Mouse (Mus musculus): ENCODE results near the gene Ppt2.

Gene Ppt2

GRCm38 (mm10) chr17:34613054-34613645 is 15.2 kb downstream of the Ppt2 start:
- TF ChIP-seq GATA4 (IDR thresholded peaks at IDR 0.05; ENCODE audit: insufficient replicate concordance, low read length), result no peak

- TF ChIP-seq GATA4 (IDR thresholded peaks at IDR 0.05; ENCODE audit: insufficient replicate concordance, low read length), result no peak
Measured at GRCm38 (mm10) chr17:34611050-34611449, 17.3 kb downstream of the Ppt2 start.

- no peak for TF ChIP-seq GATA4 (IDR thresholded peaks at IDR 0.05; ENCODE audit: insufficient replicate concordance, low read length)
Measured at GRCm38 (mm10) chr17:34607997-34608396, 20.3 kb downstream of the Ppt2 start.

DNA sequence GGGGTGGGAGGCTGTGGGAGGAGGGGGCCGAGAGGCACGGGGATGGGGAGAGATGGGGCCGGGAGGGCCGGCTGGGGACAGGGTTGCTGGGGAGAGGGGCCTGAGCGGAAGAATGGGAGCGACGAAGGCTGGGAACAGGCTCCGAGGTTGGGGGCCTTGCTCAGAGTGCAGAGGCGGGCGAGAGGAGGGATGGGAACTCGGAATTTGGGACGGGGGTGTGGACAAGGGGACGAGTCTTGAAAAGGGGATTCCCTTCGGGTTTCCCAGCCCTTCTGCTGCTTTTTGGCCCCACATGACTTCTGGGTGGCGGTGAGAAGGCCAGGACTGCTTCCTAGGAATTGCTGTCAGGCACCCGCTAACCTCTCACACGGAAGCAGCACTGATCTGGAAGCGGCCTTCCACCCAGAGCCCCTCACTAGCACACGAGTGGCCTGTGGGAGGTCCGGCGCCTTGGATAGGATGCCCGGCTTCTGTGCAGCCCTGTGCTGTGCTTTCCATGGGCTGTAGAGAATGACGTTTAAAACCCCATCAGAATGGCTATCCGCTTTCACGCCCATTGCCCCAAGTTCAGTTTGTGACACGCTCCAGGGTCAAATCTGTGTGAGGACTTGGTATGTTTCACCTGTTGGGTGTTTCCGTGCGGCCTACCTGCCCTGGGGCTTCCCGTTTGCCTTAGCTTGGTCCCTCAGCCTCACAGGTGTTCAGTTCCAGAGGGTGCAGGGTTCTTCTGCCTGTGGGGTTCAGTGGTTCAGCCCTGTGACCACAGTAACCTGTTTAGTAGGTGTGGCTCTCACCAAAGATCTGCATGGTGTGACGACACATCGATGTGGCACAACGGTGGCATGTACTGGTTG is 21.9 kb downstream of the Ppt2 start:
- no peak for TF ChIP-seq GATA4 (IDR thresholded peaks at IDR 0.05; ENCODE audit: insufficient replicate concordance, low read length)

GRCm38 (mm10) chr17:34605609-34606008 is 22.7 kb downstream of the Ppt2 start:
- peak; percentile 90; the same call in 1 of the 2 replicates for TF ChIP-seq GATA4 (IDR thresholded peaks at IDR 0.05; ENCODE audit: insufficient replicate concordance, low read length)

- TF ChIP-seq GATA4 (IDR thresholded peaks at IDR 0.05; ENCODE audit: insufficient replicate concordance, low read length), result no peak
Measured at GRCm38 (mm10) chr17:34604511-34605237, 23.6 kb downstream of the Ppt2 start.

DNA sequence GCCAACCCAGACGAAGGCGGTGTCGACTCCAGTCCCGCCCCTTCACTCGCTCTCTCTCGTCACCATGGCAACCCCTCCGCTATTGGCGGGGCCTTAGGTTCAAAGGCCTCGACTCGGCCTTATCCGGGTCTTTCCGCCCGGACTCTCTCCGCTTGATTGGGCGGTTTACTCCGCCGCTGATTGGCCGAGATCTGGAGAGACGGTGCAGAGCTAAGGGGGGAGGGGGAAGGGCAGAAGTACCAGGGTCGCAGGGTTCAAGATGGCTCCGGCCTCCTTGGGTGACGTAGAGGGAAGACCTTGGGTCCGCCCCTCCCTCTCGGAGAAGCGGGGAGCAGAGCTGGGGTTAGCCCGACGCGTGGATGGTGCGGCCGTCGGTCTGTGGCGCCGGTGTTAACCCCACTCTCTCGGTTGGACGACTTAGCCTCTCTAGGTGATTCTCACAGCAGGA is 24.2 kb downstream of the Ppt2 start, which contains the start of gene Agpat1:
Gene Agpat1, plus strand, starts transcription at position 202 of the 448 bp plus-strand sequence.
- peak; percentile 50; the same call in 1 of the 2 replicates for TF ChIP-seq GATA4 (IDR thresholded peaks at IDR 0.05; ENCODE audit: insufficient replicate concordance, low read length)

DNA sequence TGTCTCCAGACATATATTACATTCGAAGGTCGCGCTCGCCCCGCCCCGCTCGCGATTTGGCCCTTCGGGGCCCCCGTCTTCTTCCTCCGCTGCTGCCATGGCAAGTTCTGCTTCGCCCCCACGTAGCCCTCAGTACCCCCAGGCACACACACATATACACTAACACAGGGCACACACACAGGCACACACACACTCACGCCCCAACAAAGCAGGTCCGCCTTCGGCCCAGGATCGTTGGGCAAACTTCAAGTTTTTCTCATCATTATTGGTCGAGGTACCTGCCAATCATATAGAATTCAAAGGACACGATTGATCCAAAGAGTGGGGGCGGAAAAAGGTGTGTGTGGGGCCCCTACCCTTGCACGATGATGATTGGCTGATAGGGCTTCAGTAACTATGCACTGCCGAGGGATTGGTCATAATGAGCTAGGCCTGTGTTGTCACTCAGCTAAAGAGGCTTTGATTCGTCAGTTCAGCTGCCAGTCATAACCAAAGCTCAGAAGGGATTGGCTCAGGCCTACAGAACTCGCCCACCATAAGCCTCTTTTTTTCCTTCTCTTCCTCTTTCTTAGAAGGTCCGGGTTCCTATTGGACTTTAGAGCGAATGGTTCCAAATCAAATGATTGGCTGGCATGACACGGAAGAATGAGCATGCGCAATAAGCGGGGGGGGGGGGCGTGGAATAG is 24.8 kb downstream of the Ppt2 start, which contains the start of gene Rnf5:
Gene Rnf5, minus strand, starts transcription at position 316 of the 686 bp plus-strand sequence.
- TF ChIP-seq GATA4 (IDR thresholded peaks at IDR 0.05; ENCODE audit: insufficient replicate concordance, low read length), result no peak

DNA sequence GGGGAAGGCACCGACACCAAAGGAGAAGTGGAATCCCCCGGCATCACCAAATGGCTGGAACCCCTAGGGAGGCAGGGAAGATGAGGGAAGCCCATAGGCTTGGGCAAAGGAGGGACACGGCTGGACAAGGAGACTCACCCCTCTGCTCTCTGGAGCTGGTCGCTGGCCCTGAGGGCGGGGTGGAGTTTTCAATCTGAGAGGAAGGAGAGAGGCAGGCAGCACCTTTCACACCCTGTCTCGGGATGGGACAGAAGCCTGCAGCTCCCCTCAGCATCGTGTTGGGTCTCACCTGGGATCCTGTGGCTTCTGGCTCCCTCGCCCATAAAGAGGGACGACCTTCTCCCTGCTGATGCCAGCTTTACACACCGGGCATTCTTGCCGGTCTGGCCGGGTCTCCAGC is 26.5 kb downstream of the Ppt2 start:
- TF ChIP-seq GATA4 (IDR thresholded peaks at IDR 0.05; ENCODE audit: insufficient replicate concordance, low read length), result no peak

DNA sequence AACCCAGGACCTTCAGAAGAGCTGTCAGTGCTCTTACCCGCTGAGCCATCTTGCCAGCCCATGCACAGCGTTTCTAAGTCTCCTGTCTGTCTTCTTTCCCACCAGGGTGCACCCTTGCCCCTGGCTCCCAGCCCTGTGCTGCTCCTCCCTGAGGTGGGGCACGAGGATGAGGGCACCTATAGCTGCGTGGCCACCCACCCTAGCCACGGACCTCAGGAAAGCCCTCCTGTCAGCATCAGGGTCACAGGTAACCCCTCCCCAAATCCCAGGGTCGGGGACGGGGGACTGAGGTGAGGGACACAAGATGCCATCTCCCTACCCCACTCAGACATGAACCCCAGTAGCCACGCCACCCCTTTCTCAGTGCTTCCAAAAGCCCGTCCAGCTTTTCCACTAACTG is 28.4 kb downstream of the Ppt2 start:
- no peak for TF ChIP-seq GATA4 (IDR thresholded peaks at IDR 0.05; ENCODE audit: insufficient replicate concordance, low read length)

DNA sequence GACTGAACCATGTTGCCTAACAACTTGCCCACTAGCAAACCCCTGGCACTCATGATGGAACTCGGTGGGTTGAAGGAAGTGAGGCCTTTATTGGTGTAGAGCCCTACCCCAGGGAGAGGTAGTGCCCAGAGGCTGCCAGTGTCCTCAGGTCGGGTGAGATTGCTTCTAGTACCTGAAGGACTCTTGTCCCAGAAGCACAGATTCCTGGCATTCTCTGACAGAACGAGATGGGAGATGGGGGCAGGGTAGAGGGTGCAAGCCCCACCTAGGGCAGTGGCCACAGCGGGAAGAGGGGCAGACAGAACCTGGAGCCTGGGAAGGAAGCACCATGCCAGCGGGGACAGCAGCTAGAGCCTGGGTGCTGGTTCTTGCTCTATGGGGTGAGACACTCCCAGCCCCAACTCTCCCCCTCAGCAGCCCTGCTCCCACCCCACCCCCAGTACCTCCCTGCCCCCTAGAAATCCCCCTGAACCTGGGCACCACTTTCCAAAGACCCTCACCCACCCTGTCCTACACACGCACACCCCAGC is 30.7 kb downstream of the Ppt2 start, which contains the start of gene Ager:
Gene Ager, plus strand, starts transcription at position 297 of the 530 bp plus-strand sequence.
- TF ChIP-seq GATA4 (IDR thresholded peaks at IDR 0.05; ENCODE audit: insufficient replicate concordance, low read length), result no peak

DNA sequence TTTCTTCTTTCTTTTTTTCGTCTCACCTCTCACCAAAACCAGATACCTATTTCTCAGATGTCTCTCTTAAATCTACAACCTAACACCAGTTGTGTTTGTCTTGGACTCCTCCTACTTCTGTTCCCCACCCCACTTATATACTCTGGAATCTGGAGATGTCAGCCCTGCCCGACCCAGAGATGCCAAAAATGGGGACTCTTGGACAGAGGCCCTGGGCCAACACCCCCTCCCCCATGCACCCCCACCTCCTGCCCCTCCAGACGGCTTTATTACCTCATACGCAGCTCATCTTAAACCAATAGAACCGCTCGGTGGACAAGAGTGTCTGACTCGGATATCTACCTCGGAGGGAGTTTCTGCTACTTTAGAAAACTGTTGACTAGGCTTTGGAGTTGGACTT is 32.2 kb downstream of the Ppt2 start:
- TF ChIP-seq GATA4 (IDR thresholded peaks at IDR 0.05; ENCODE audit: insufficient replicate concordance, low read length), result no peak

GRCm38 (mm10) chr17:34593752-34594525 is 34.4 kb downstream of the Ppt2 start:
- no peak for TF ChIP-seq GATA4 (IDR thresholded peaks at IDR 0.05; ENCODE audit: insufficient replicate concordance, low read length)

Measured in liver, adult (tissue).